Mouse (Mus musculus): ENCODE results near the gene Slc7a10. TPM values are rescaled to one million over a fixed set of nuclear protein-coding genes. Genes with fewer than 3 reads are reported as not detected.

Slc7a10 gene
- total and polyA plus RNA-seq, 2 experiments from 2014 or later: 24.1 to 39.1 TPM

DNA sequence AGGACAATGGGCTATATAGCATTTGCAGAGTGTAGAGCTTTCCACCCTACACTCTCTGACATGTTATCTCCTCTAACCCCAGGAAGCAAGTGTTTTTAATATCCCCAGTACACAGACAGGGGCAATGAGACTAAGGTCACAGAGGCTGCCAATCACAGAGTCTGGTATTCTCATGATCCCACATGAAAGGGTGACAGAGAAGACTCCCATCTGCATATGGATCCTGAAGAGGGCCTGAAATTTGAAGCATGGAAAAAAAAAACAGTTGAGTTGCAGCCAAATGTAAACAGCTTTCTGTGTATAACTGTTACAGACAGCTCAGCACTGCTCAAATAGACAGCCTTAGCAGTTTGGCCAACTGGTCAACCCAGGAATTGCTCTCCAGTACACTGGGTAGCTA lies 13.6 kb downstream of the Slc7a10 start:
- H3K9ac ChIP-seq (replicated peaks; ENCODE audit: low read length, poor library complexity, severe bottlenecking): no peak overlapping the region
- DNase-seq (ENCODE audit: low spot score): no peak

DNA sequence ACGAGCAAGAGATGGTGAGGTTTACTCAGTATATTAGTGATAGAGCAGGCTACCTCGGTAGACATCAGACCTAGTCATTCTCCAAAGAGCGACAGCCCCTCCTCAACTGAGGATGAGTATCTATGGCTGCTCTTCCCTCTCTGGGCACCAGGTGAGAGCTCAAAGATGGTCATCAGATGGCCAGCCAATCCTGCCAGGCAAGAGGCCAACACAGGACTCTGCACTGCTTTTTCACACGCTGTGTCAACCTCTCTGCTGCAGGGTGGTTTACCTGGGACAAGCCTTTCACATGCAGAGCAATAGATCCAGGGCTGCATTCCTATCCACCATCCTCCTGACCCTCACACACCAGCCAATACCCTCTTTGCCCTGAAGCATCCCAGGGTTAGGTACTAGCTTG lies 25.6 kb downstream of the Slc7a10 start:
- no peak for ATAC-seq (ENCODE audit: low FRiP score)
- Histone ChIP-seq H3K4me1 (ENCODE audit: insufficient read depth, low read length) (peaks cover 8% of the 10 kb centered on the region; the same call in 1 of the 2 replicates), H3K36me3 (ENCODE audit: insufficient read depth, low read length) (peaks cover 23% of the 10 kb centered on the region; the same call in 1 of the 2 replicates), H3K9me3 (ENCODE audit: low read length) (no peaks in the 10 kb centered on the region), H3K9ac (replicated peaks; ENCODE audit: low read length, poor library complexity, severe bottlenecking) (no peak overlapping the region), H3K4me3 (ENCODE audit: low read depth, low read length) (no peak overlapping the region), H3K4me2 (ENCODE audit: low read depth, low read length, poor library complexity, severe bottlenecking) (no peak overlapping the region), H3K27me3 (ENCODE audit: insufficient read depth, low read length) (no peaks in the 10 kb centered on the region), H3K27ac (ENCODE audit: low read depth, low read length) (no peak overlapping the region)
- TF ChIP-seq CTCF (IDR thresholded peaks at IDR 0.05): no peak
- no peak for DNase-seq (ENCODE audit: low spot score)
- WGBS: 99% methylated on average over 4 of the region's 4 CpGs

More for the DNA sequence above, 13.6 kb downstream of the Slc7a10 start:
- H3K27ac ChIP-seq (ENCODE audit: low read depth, low read length): no peak overlapping the region
- ATAC-seq (ENCODE audit: low FRiP score): no peak
- no peaks in the 10 kb centered on the region for H3K9me3 ChIP-seq (ENCODE audit: low read length)
- no peak overlapping the region for H3K4me3 ChIP-seq (ENCODE audit: low read depth, low read length)
- no peak for TF ChIP-seq CTCF (IDR thresholded peaks at IDR 0.05)
- H3K27me3 ChIP-seq (ENCODE audit: insufficient read depth, low read length): no peaks in the 10 kb centered on the region
- H3K4me2 ChIP-seq (ENCODE audit: low read depth, low read length, poor library complexity, severe bottlenecking): no peak overlapping the region
- peaks cover 58% of the 10 kb centered on the region for H3K36me3 ChIP-seq (ENCODE audit: insufficient read depth, low read length)
- no peaks in the 10 kb centered on the region for H3K4me1 ChIP-seq (ENCODE audit: insufficient read depth, low read length)

DNA sequence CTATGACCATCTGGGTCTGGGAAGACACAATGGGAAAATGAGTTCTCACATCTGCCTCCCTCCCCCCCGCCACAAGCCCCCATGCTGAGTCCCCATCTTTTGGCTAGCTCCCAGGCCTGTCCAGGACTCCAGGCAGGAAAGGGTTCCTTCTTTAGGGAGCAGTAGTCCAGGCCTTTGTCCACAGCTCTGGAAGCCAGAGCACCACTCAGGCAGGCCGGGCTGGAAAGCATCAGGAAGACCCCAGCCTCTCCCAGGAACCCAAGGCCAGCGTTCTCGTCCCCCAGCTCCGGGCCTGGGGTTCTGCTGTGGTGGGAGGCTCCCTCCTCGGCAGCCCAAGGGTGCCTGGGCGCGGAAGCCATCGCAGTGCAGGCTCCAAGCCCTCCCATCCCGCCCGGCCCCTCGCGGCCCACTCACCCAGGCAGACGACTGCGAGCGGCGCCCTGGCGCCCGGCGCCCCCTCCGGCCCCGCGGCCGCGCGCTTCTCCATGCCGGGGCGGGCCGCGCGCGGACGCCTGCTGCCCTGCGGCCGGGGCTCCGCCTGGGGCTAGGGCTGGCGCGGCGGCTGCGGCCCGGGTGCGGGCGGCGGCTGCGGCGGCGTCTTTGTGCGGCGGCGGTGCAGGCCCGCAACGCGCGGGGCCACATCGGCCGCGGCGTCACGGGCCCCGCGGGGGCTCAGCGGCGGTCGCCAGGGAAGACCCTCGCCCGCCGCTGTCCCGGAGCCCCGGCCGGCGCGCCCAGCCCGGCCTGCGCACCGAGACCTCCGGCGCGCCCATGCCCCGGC lies 28.4 kb downstream of the Slc7a10 start:
- Histone ChIP-seq H3K4me3 (ENCODE audit: low read depth, low read length) (peak overlapping the region; percentile 87), H3K9me3 (ENCODE audit: low read length) (no peaks in the 10 kb centered on the region), H3K36me3 (ENCODE audit: insufficient read depth, low read length) (peaks cover 16% of the 10 kb centered on the region; the same call in 1 of the 2 replicates), H3K9ac (replicated peaks; ENCODE audit: low read length, poor library complexity, severe bottlenecking) (peak overlapping the region; percentile 97), H3K27me3 (ENCODE audit: insufficient read depth, low read length) (no peaks in the 10 kb centered on the region), H3K4me1 (ENCODE audit: insufficient read depth, low read length) (peaks cover 8% of the 10 kb centered on the region; the same call in 1 of the 2 replicates), H3K27ac (ENCODE audit: low read depth, low read length) (peak overlapping the region; percentile 90), H3K4me2 (ENCODE audit: low read depth, low read length, poor library complexity, severe bottlenecking) (peak overlapping the region; percentile 77)
- DNase-seq (ENCODE audit: low spot score) (peak; percentile 44), ATAC-seq (ENCODE audit: low FRiP score) (peak; percentile 56)
- WGBS: 0% methylated on average over 29 of the region's 79 CpGs
- no peak for TF ChIP-seq CTCF (IDR thresholded peaks at IDR 0.05)

DNA sequence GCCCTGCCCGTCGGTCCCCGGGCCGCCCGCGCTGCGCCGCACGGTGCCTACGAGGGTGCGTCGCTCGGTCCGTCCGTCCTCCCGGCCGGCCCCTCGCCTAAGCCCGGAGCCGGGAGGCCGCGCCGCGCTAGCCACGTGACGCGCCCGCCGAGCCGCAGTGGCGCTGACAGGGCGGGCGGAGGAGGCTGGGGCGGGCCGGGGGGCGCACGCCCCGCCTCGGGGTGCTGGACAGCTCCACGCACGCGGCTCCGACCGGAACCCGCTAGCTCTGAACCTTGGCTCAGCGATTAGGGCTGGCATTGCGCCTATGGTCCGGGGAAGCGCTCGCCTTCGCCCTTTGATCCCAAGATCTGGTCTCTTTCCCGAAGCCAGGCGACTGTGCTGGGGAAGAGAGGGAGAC lies 29.0 kb downstream of the Slc7a10 start, which contains the start of gene Lrp3:
TSS of gene Lrp3 (minus strand) at position 274 of the 400 bp plus-strand sequence.
- Histone ChIP-seq H3K4me3 (ENCODE audit: low read depth, low read length) (peak within 1 kb of the TSS; percentile 87), H3K9ac (replicated peaks; ENCODE audit: low read length, poor library complexity, severe bottlenecking) (peak within 1 kb of the TSS; percentile 97), H3K4me1 (ENCODE audit: insufficient read depth, low read length) (peaks cover 8% of the 10 kb centered on the region; the same call in 1 of the 2 replicates), H3K27ac (ENCODE audit: low read depth, low read length) (peak within 1 kb of the TSS; percentile 90), H3K9me3 (ENCODE audit: low read length) (no peaks in the 10 kb centered on the region), H3K36me3 (ENCODE audit: insufficient read depth, low read length) (peaks cover 14% of the 10 kb centered on the region; the same call in 1 of the 2 replicates), H3K27me3 (ENCODE audit: insufficient read depth, low read length) (no peaks in the 10 kb centered on the region), H3K4me2 (ENCODE audit: low read depth, low read length, poor library complexity, severe bottlenecking) (peak within 1 kb of the TSS; percentile 77)
- DNase-seq (ENCODE audit: low spot score): peak; percentile 77
- TF ChIP-seq CTCF (IDR thresholded peaks at IDR 0.05): no peak
- ATAC-seq (ENCODE audit: low FRiP score): peak; percentile 89
- under 1% methylated on average over 52 of the region's 53 CpGs for WGBS

DNA sequence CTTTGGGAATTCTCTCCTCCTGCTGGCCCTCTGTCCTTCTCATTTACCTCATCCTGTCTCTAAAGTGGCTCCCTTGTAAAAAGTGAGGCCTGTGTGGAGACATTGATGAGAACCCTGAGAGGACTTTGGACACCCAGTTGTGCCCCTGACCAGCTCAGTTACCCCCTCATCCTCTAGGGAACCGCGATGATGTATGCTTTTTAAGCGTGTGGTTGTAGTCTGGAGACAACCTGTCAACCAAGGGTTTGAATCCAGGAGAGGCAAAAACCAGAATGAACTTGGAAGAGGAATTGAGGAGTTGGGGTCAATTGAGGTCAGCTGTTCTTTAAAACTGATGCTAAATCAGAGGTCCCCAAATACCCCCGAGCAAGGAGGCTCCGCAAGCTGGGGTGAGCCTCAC lies 29.5 kb downstream of the Slc7a10 start:
- H3K4me2 ChIP-seq (ENCODE audit: low read depth, low read length, poor library complexity, severe bottlenecking): peak overlapping the region; percentile 77
- WGBS: 55% methylated on average over 5 of the region's 5 CpGs
- H3K36me3 ChIP-seq (ENCODE audit: insufficient read depth, low read length): peaks cover 9% of the 10 kb centered on the region; the same call in 1 of the 2 replicates
- DNase-seq (ENCODE audit: low spot score) (peak; percentile 18), ATAC-seq (ENCODE audit: low FRiP score) (no peak)
- peak overlapping the region; percentile 90 for H3K27ac ChIP-seq (ENCODE audit: low read depth, low read length)
- H3K9me3 ChIP-seq (ENCODE audit: low read length): no peaks in the 10 kb centered on the region
- H3K9ac ChIP-seq (replicated peaks; ENCODE audit: low read length, poor library complexity, severe bottlenecking): peak overlapping the region; percentile 97
- no peaks in the 10 kb centered on the region for H3K27me3 ChIP-seq (ENCODE audit: insufficient read depth, low read length)
- H3K4me3 ChIP-seq (ENCODE audit: low read depth, low read length): peak overlapping the region; percentile 87
- H3K4me1 ChIP-seq (ENCODE audit: insufficient read depth, low read length): peaks cover 8% of the 10 kb centered on the region; the same call in 1 of the 2 replicates
- TF ChIP-seq CTCF (IDR thresholded peaks at IDR 0.05): no peak

DNA sequence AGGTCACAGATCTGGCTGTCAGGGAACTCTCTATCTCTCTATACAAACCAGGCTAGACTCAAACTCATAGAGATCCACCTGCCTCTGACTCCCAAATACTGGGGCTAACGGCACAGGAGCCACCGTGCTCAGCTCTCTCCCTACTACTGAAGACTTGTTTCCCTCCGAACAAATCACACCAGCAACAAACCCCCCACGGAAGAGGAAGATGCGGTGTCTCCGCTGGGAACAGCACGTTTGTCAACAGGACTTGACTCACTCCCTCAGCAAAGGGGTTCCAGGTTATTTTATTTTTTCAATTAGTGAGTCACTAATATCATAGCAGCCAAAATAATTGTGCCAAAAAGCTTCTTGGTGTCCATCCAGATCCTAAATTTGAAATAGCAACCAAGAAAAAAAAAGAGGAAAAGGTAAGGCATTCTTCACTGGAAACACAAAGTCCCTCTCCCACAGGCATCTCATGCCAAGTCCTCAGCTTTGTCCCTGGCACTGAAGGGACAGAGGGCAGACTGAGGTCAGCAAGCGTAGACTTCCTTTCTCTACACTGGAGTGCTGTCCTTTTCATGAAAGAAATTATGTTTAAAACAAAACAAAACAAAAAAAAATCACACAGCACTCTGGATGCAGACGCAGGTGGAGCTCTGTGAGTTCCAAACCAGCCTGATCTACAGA lies 34.6 kb downstream of the Slc7a10 start:
- Histone ChIP-seq H3K4me3 (ENCODE audit: low read depth, low read length) (no peak overlapping the region), H3K9ac (replicated peaks; ENCODE audit: low read length, poor library complexity, severe bottlenecking) (no peak overlapping the region), H3K36me3 (ENCODE audit: insufficient read depth, low read length) (no peaks in the 10 kb centered on the region), H3K27ac (ENCODE audit: low read depth, low read length) (no peak overlapping the region), H3K4me1 (ENCODE audit: insufficient read depth, low read length) (no peaks in the 10 kb centered on the region), H3K4me2 (ENCODE audit: low read depth, low read length, poor library complexity, severe bottlenecking) (no peak overlapping the region), H3K9me3 (ENCODE audit: low read length) (no peaks in the 10 kb centered on the region), H3K27me3 (ENCODE audit: insufficient read depth, low read length) (no peaks in the 10 kb centered on the region)
- DNase-seq (ENCODE audit: low spot score): no peak
- WGBS: 82% methylated on average over 9 of the region's 9 CpGs
- no peak for ATAC-seq (ENCODE audit: low FRiP score)
- no peak for TF ChIP-seq CTCF (IDR thresholded peaks at IDR 0.05)

Measured in midbrain, postnatal 0 days (tissue).